Mouse (Mus musculus) liver, adult 2 months (tissue): ENCODE measurements around the gene Washc1.

ENCODE experiments used
- CTCF ChIP-seq: fragments of 200-500 bp; IDR thresholded peaks from 2 replicates; pipeline ENCODE4 v1.5.1; 2011; ENCODE audit warnings: low read depth, low read length, control low read depth
- POLR2A ChIP-seq: fragments of 200-500 bp; IDR thresholded peaks from 2 replicates; pipeline ENCODE4 v1.6.1; 2011; ENCODE audit warnings: low read length, control low read depth; ENCODE audit not compliant: insufficient read depth; ENCODE audit errors: extremely low read depth

DNA sequence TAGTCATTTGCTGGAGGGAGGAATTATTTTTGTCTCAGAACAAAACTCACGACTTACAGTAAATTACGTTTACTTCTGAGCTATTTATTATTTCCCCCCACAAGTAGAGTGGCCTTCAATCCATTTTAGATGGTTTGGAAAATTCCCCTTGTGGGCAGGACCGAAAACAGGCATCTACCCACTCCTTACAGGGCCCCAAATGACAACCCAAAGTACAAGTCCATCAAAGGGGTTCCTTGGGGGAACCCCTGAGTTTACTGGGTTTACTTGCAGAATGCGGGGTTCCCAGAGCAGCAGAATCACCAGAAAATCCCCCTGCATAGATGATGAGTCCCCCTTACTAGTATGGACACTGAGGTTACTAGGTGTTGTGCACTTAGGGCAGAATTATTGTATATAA lies 821 bp downstream of the Washc1 start:
- no peak for TF ChIP-seq CTCF
- TF ChIP-seq POLR2A = no peak
